Mouse (Mus musculus) frontal cortex, postnatal 14 days (tissue): ENCODE measurements around the gene Mybpc2.

ENCODE experiments used
- DNase-seq, 2 experiments: peaks; one replicate each; pipeline ENCODE4 v3.0.0; 2022; ENCODE audit warnings: low spot score in 2 of 2

The Mybpc2 gene

GRCm38 (mm10) chr7:44463556-44464225 lies 60.8 kb downstream of the Mybpc2 start:
- peak; percentile 12 to 21 for DNase-seq

- DNase-seq = no peak
Measured at GRCm38 (mm10) chr7:44463056-44463425, 61.4 kb downstream of the Mybpc2 start.

GRCm38 (mm10) chr7:44462218-44463055 lies 62.0 kb downstream of the Mybpc2 start:
- peak; percentile 15 to 29 for DNase-seq

- peak in 1 of 2 experiments; percentile 10 for DNase-seq
Measured at GRCm38 (mm10) chr7:44461503-44462217, 62.8 kb downstream of the Mybpc2 start.

- DNase-seq = peak in 1 of 2 experiments; percentile 16
Measured at GRCm38 (mm10) chr7:44460767-44461502, 63.5 kb downstream of the Mybpc2 start.

- DNase-seq = peak in 1 of 2 experiments; percentile 3
Measured at GRCm38 (mm10) chr7:44460067-44460466, 64.4 kb downstream of the Mybpc2 start.

- DNase-seq = no peak
Measured at GRCm38 (mm10) chr7:44456302-44456701, 68.2 kb downstream of the Mybpc2 start.

- DNase-seq = no peak
Measured at GRCm38 (mm10) chr7:44453256-44453655, 71.2 kb downstream of the Mybpc2 start.
